Mouse (Mus musculus) cerebellum, adult 2 months (tissue): Measurements from ENCODE around the gene Lrrc75a. TPM values are rescaled to one million over a fixed set of nuclear protein-coding genes. Genes with fewer than 3 reads are reported as not detected.
A peak's percentile ranks its signal among the peaks of the same experiment; 100 is the strongest.

Experiments
- DNase-seq, 2 experiments: peaks; one replicate each; pipeline ENCODE4 v3.0.0; 2021
- H3K27ac ChIP-seq: fragments of 200-500 bp; 2 replicates; pipeline ENCODE4 v1.5.1; 2012; ENCODE audit warnings: low read length, control low read depth, inconsistent platforms; ENCODE audit not compliant: insufficient read depth
- H3K27me3 ChIP-seq: fragments of 200-500 bp; 2 replicates; pipeline ENCODE4 v1.6.1; 2012; ENCODE audit warnings: inconsistent platforms, mild to moderate bottlenecking, low read length, moderate library complexity; ENCODE audit not compliant: control insufficient read depth, insufficient read depth
- H3K4me1 ChIP-seq: fragments of 200-500 bp; 2 replicates; pipeline ENCODE4 v1.6.1; 2011; ENCODE audit warnings: low read length; ENCODE audit not compliant: control insufficient read depth, insufficient read depth
- H3K4me3 ChIP-seq: fragments of 200-500 bp; replicated peaks from 2 replicates; pipeline ENCODE3; 2011; ENCODE audit warnings: mild to moderate bottlenecking, low read depth, low read length, control low read depth; ENCODE audit not compliant: insufficient read depth
- CTCF ChIP-seq: fragments of 200-500 bp; IDR thresholded peaks from 2 replicates; pipeline ENCODE4 v1.5.1; 2011; ENCODE audit warnings: low read depth, mild to moderate bottlenecking, control low read depth, low read length, moderate library complexity, borderline replicate concordance; ENCODE audit not compliant: insufficient read depth
- POLR2A ChIP-seq: fragments of 200-500 bp; IDR thresholded peaks from 2 replicates; pipeline ENCODE4 v1.6.1; 2011; ENCODE audit warnings: low read length, control low read depth, borderline replicate concordance; ENCODE audit not compliant: insufficient read depth
- WGBS: fragments of 180-500 bp; shearing (Covaris S2); methylation state at CpG from one replicate; pipeline ENCODE4 v1.1.7; 2018; 5-methylcytosine and 5-hydroxymethylcytosine counted together
- polyA plus RNA-seq: library from polyadenylated mRNA; depleted of rRNA; stranded (reverse); fragments of >200 nt; gene quantifications from 2 replicates; pipeline ENCODE4 v1.2.3, GENCODE M21; 2012; rRNA removed

The Lrrc75a gene
- polyA plus RNA-seq, 1 experiment, result 6.5 TPM

DNA sequence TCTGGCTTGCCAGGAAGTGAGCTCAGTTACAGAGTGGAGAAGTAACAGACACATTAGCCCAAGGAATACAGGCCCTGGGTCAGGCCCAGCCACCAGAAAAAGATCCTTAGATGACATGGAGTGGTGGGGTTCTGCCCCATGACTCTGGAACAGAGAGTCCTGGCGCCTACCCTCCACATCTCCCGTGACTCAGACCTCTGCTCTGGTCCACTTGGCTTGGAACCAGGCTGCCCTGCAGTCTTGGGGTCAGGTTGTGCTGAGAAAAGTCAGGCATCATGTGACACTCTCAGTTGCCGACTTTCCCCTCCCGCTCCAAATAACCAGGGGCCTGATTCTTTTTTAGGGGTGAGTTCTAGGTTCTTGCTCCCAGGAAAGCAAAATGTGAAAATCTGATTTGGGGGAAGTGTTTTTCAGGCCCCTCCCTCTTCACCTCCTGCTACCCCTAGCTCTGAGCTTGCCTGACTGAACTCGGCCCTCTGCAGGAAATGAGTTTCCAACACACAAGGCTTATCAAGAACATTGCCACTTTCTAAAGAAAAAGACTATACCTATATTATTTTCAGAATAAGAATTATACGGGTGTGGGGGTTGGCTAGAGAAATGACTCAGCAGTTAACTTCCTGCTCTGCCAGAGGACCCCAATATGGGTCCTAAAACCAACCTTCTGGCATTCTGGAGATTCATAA, 89.2 kb downstream of the Lrrc75a start:
- DNase-seq, result no peak
- Histone ChIP-seq H3K4me3 (no peak overlapping the region), H3K27me3 (no peaks in the 10 kb centered on the region), H3K27ac (no peak overlapping the region), H3K4me1 (no peaks in the 10 kb centered on the region)
- 66% methylated on average over 6 of the region's 6 CpGs for WGBS
- TF ChIP-seq CTCF, result no peak
- no peak for TF ChIP-seq POLR2A

DNA sequence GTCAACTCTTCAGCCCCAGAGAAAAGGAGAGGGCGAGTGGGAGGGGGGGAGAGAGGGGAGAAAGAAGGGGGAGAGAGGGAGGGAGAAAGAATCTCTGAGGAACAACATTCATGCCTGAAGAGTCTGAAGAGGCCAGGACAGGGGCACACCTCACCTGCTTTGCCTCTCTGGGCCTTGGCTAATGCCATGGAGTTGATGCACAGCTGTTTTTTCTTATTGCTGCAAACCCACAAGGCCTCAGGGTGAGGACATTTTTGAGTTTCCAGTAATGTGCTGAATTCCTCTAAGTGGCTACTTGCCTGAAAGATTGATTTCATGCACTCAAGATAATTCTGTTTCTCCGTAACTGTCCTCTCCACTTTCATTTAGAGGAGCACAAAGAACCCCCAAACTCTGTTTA, 90.2 kb downstream of the Lrrc75a start:
- TF ChIP-seq CTCF, result no peak
- no peak for TF ChIP-seq POLR2A
- no peak overlapping the region for H3K27ac ChIP-seq
- H3K4me3 ChIP-seq, result no peak overlapping the region
- H3K4me1 ChIP-seq, result no peaks in the 10 kb centered on the region
- WGBS, result 80% methylated on average over 2 of the region's 2 CpGs
- no peak for DNase-seq
- H3K27me3 ChIP-seq, result no peaks in the 10 kb centered on the region

DNA sequence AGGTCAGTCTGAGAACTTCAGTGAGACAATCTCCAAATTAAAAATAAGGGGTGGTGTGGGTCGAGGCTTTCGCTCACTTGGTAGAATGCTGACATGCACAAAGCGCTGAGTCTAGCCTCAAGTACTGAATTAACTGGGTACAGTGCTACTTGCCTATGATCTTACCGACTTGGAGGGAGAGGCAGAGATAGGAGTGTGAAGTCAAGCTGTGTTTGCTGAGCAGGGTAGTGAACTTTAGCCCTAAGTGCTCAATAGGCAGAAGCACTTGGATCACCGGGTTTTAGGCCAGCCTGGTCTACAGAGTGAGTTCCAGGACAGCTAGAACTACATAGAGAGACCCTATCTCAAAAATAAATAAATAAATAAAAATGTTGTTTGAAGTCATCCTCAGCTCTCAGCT, 91.1 kb downstream of the Lrrc75a start:
- Histone ChIP-seq H3K4me3 (no peak overlapping the region), H3K27ac (no peak overlapping the region), H3K4me1 (no peaks in the 10 kb centered on the region), H3K27me3 (no peaks in the 10 kb centered on the region)
- no peak for DNase-seq
- 71% methylated on average over 5 of the region's 5 CpGs for WGBS
- TF ChIP-seq POLR2A, result no peak
- no peak for TF ChIP-seq CTCF

DNA sequence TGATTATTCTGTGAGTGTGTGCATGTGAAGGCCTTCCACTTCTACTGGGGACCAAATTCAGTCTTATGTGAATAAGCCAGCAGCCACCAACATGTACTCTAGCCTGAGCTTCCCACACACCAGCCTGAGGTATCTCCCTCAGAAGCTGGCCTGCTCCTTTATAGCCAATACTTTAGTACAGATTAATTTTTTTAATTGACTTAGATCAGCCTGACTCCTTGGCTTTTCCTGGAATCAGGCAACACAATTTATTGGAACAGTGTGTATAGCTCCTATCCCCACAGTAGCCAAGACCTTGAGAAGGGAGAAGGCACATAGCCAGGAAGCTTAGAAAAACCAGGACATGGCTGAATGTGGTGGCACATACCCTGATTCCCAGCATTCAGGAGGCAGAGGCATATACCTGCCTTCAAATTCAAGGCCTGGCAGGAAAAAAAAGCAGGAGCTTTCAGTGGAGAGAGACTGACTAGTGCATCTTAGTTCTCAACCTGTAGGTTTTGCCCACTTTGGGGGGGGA, 92.4 kb downstream of the Lrrc75a start:
- H3K4me3 ChIP-seq, result no peak overlapping the region
- no peaks in the 10 kb centered on the region for H3K27me3 ChIP-seq
- DNase-seq, result peak in 1 of 2 experiments; percentile 40
- TF ChIP-seq CTCF, result no peak
- no peak for TF ChIP-seq POLR2A
- H3K4me1 ChIP-seq, result no peaks in the 10 kb centered on the region
- H3K27ac ChIP-seq, result no peak overlapping the region

DNA sequence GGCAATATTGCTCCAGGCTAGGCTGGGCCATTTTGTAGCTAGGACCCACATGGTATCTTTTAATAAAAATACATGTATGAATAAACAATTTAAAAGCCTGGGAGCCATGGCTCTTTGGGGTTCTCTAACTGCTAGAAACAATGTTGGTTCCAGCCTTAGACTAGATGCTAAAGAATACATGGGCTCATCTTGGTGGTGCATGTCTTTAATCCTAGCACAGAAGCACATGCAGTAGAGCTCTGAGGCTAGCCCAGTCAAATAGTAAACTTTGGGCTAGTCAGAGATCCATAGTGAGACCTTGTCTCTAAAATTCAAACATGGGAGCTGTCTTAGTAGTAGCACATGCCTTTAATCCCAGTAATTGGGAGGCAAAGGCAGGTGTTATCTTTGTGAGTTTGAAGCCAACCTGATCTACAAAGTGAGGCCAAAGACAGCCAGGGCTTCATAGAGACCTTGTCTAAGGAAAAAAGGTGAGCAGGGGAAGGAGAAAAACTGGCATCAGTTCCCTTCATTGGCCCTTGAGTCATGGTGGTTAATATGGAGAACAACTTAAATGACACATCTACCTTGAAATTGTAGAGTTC, 93.3 kb downstream of the Lrrc75a start:
- Histone ChIP-seq H3K27me3 (no peaks in the 10 kb centered on the region), H3K27ac (no peak overlapping the region), H3K4me1 (no peaks in the 10 kb centered on the region), H3K4me3 (no peak overlapping the region)
- no peak for TF ChIP-seq CTCF
- TF ChIP-seq POLR2A, result no peak
- no peak for DNase-seq

Other genes with a start within 250 kb of the Lrrc75a start
- gene Pigl, start 190.1 kb downstream of the Lrrc75a start, polyA plus RNA-seq, result 7.7 and 9.5 TPM in 2 replicates
- gene Ncor1, start 190.0 kb downstream of the Lrrc75a start, polyA plus RNA-seq, result 132 and 153 TPM in 2 replicates
- gene Cenpv, start 109.3 kb downstream of the Lrrc75a start, polyA plus RNA-seq, result 46.7 and 52.4 TPM in 2 replicates
- 3,782 and 4,320 TPM in 2 replicates for gene Ubb, start 97.4 kb downstream of the Lrrc75a start, polyA plus RNA-seq
- 22.0 and 23.7 TPM in 2 replicates for gene Trpv2, start 74.0 kb downstream of the Lrrc75a start, polyA plus RNA-seq
- gene Mmgt2, start 141 bp upstream of the Lrrc75a start, polyA plus RNA-seq, result 19.8 and 28.0 TPM in 2 replicates
- gene Zfp287, start 83.4 kb upstream of the Lrrc75a start, polyA plus RNA-seq, result 13.9 and 15.1 TPM in 2 replicates
- not detected in 2 replicates for gene Gm10428, start 104.6 kb upstream of the Lrrc75a start, polyA plus RNA-seq
- 9.8 and 10.8 TPM in 2 replicates for gene Zfp286, start 140.9 kb upstream of the Lrrc75a start, polyA plus RNA-seq
- gene Trim16, start 171.7 kb upstream of the Lrrc75a start, polyA plus RNA-seq, result 4.0 and 4.2 TPM in 2 replicates
- 1.8 and 1.9 TPM in 2 replicates for gene Fbxw10, start 198.5 kb upstream of the Lrrc75a start, polyA plus RNA-seq
- gene Tvp23b, start 230.9 kb upstream of the Lrrc75a start, polyA plus RNA-seq, result 28.5 and 32.3 TPM in 2 replicates